Mouse (Mus musculus): ENCODE data around the gene Plxnb1. TPM values are rescaled to one million over a fixed set of nuclear protein-coding genes. Genes with fewer than 3 reads are reported as not detected.
"Not testable (repeated sequence)": the region's sequence is repeated elsewhere in the genome, so short reads cannot be mapped to it uniquely, and the experiment has no call there.

Gene Plxnb1
- total RNA-seq, 2 experiments from 2014 or later, result 16.4 to 19.1 TPM

GRCm38 (mm10) chr9:109125043-109125442, 29.9 kb downstream of the Plxnb1 start:
- no peak for DNase-seq
- intact Hi-C loops (cut with DNase I), result loop anchor here (5.0 kb wide), 1 partner anchor 737 kb away; no protein-coding TSS in a partner anchor

- no peak for DNase-seq
- intact Hi-C loops (cut with DNase I), result loop anchor here (5.0 kb wide), 1 partner anchor 737 kb away; no protein-coding TSS in a partner anchor
Measured at GRCm38 (mm10) chr9:109125481-109125880, 30.3 kb downstream of the Plxnb1 start.

- no peak for DNase-seq
- intact Hi-C loops (cut with DNase I), result loop anchor here (5.0 kb wide), 1 partner anchor 735 kb away; no protein-coding TSS in a partner anchor
Measured at GRCm38 (mm10) chr9:109127076-109127475, 31.9 kb downstream of the Plxnb1 start.

GRCm38 (mm10) chr9:109128211-109128610, 33.0 kb downstream of the Plxnb1 start:
- no peak for DNase-seq
- intact Hi-C loops (cut with DNase I), result loop anchor here (5.0 kb wide), 1 partner anchor 734 kb away; no protein-coding TSS in a partner anchor

- no peak for DNase-seq
- intact Hi-C loops (cut with DNase I), result no loop called here
Measured at GRCm38 (mm10) chr9:109130076-109130475, 34.9 kb downstream of the Plxnb1 start.

GRCm38 (mm10) chr9:109140414-109140813, 45.2 kb downstream of the Plxnb1 start:
- DNase-seq; intact Hi-C loops (cut with DNase I): not testable (repeated sequence)

- intact Hi-C loops (cut with DNase I), result no loop called here
- DNase-seq, result no peak
Measured at GRCm38 (mm10) chr9:109161941-109162340, 66.8 kb downstream of the Plxnb1 start, which contains the start of gene Fbxw21. Gene Fbxw21 (minus strand): TSS chr9:109162041.

GRCm38 (mm10) chr9:109167316-109167715, 72.1 kb downstream of the Plxnb1 start:
- intact Hi-C loops (cut with DNase I), result no loop called here
- DNase-seq, result no peak

Other genes with a start within 250 kb of the Plxnb1 start
- gene Slc26a6, start 242.1 kb upstream of the Plxnb1 start, total RNA-seq (2021), result 10 to 100 TPM; 26.8 to 29.2 TPM
- not detected for gene Tmem89, start 180.8 kb upstream of the Plxnb1 start, total RNA-seq (2021)
- gene Uqcrc1, start 158.8 kb upstream of the Plxnb1 start, total RNA-seq (2021), result 1,000 to 10,000 TPM; 2,339 to 2,528 TPM
- under 1 TPM; 0.31 to 0.81 TPM for gene Col7a1, start 141.8 kb upstream of the Plxnb1 start, total RNA-seq (2021)
- not detected for gene Ucn2, start 109.4 kb upstream of the Plxnb1 start, total RNA-seq (2021)
- gene Pfkfb4, start 103.6 kb upstream of the Plxnb1 start, total RNA-seq (2021), result 1 to 10 TPM; 2.3 to 2.4 TPM
- gene Shisa5, start 56.8 kb upstream of the Plxnb1 start, total RNA-seq (2021), result 10 to 100 TPM; 36.1 to 51.4 TPM
- gene Trex1, start 35.7 kb upstream of the Plxnb1 start, total RNA-seq (2021), result 10 to 100 TPM; 14.0 to 14.7 TPM
- gene Atrip, start 21.3 kb upstream of the Plxnb1 start, total RNA-seq (2021), result 1 to 10 TPM; 8.0 to 8.2 TPM
- gene Ccdc51, start 12.9 kb upstream of the Plxnb1 start, total RNA-seq (2021), result 10 to 100 TPM; 11.7 to 12.2 TPM
- gene Tma7, start 12.8 kb upstream of the Plxnb1 start, total RNA-seq (2021), result 100 to 1,000 TPM; 241 to 249 TPM
- gene Fbxw21, start 66.7 kb downstream of the Plxnb1 start, total RNA-seq (2021), result not detected
- not detected for gene Fbxw13, start 100.6 kb downstream of the Plxnb1 start, total RNA-seq (2021)
- not detected for gene Fbxw20, start 139.4 kb downstream of the Plxnb1 start, total RNA-seq (2021)
- gene Fbxw14, start 192.3 kb downstream of the Plxnb1 start, total RNA-seq (2021), result not detected
- gene Fbxw28, start 244.3 kb downstream of the Plxnb1 start, total RNA-seq (2021), result not detected